Mouse (Mus musculus) thymus, adult 2 months (tissue): ENCODE data around the gene P3h4.

Source experiments
- CTCF ChIP-seq: fragments of 200-500 bp; IDR thresholded peaks from 2 replicates; pipeline ENCODE4 v1.5.1; 2012; ENCODE audit warnings: mild to moderate bottlenecking, control low read depth, low read length, moderate library complexity, borderline replicate concordance; ENCODE audit not compliant: control insufficient read depth, poor library complexity, insufficient read depth; ENCODE audit errors: extremely low read depth
- POLR2A ChIP-seq: fragments of 200-500 bp; IDR thresholded peaks from 2 replicates; pipeline ENCODE4 v1.6.1; 2012; ENCODE audit warnings: mild to moderate bottlenecking, low read length, control low read depth, moderate library complexity; ENCODE audit not compliant: control insufficient read depth, poor library complexity, insufficient read depth; ENCODE audit errors: extremely low read depth

- TF ChIP-seq POLR2A: no peak
- TF ChIP-seq CTCF: no peak
These were observed 23.3 kb upstream of the P3h4 start for GRCm38 (mm10) chr11:100437901-100438300.
